Mouse (Mus musculus): ENCODE results near the gene Fndc9. TPM values are rescaled to one million over a fixed set of nuclear protein-coding genes. Genes with fewer than 3 reads are reported as not detected.

Fndc9 gene
- polyA plus RNA-seq, 1 experiment from 2014 or later: not detected

DNA sequence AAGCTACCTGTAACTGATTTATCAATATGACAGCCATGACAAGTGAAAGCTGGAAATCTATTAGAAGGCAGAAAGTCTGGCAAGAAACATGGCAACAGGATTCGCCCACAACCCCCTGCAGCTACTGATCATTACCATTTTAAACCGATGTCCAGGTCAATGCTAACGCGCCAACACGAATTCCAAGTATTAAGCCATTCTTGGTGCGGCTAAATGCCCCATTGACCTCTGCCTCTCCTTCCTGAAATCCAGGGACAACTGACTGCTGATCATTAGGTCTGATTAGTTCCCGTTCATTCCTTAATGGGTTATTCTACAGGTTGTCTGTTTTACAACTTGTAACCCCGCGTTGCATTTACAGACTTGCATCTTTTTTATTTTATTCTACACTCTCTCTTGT is 17.6 kb upstream of the Fndc9 start:
- WGBS (ENCODE audit: missing documents): 99% methylated on average over 9 of the region's 9 CpGs
- Histone ChIP-seq H3K79me2 (ENCODE audit: inconsistent target) (no peaks in the 10 kb centered on the region), H3K4me3 (ENCODE audit: inconsistent target) (no peak overlapping the region), H3K27ac (no peak overlapping the region), H3K36me3 (ENCODE audit: inconsistent target) (peaks cover 35% of the 10 kb centered on the region)

DNA sequence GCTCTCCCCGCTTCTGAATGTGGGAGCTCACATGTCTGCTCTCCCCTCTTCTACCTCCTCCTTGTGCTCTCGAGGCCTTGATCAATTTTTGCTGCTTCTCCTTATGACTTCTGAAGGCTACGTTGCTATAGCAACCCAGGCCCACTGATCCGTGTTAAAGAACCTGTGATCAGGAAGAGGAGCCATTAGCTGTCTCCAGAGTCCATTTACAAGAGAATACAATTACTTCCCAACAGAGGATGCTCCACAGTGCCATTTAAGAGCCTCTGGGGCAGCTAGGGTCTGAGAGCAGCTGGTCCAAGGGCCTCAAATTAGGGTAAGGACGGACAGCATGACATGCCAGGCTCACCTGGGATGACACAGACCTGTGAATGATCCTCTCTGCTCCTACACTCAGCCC is 16.7 kb upstream of the Fndc9 start:
- peaks cover 36% of the 10 kb centered on the region for H3K36me3 ChIP-seq (ENCODE audit: inconsistent target)
- H3K79me2 ChIP-seq (ENCODE audit: inconsistent target): no peaks in the 10 kb centered on the region
- H3K4me3 ChIP-seq (ENCODE audit: inconsistent target): no peak overlapping the region
- 94% methylated on average over 5 of the region's 5 CpGs for WGBS (ENCODE audit: missing documents)
- H3K27ac ChIP-seq: no peak overlapping the region

DNA sequence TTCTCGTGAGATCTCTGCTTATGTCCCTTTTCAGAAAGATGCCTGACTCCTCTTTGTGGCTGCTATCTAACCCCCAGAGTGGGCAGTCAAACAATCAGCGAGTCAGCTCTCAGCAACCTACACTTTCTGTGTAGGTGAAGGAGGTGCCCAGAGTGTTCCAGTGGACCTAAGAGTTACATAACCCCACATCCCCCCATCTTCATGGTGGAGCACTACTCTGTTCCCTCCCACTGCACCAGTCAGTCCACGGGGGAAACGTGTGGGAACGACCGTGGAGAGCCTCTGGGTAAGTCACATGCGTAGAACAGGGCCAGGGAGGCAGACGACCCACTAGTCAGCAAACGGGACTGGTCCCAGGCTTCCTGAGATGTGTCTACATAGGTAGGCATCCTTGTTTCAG is 16.0 kb upstream of the Fndc9 start:
- Histone ChIP-seq H3K27ac (no peak overlapping the region), H3K4me3 (ENCODE audit: inconsistent target) (no peak overlapping the region), H3K79me2 (ENCODE audit: inconsistent target) (no peaks in the 10 kb centered on the region), H3K36me3 (ENCODE audit: inconsistent target) (peaks cover 44% of the 10 kb centered on the region)
- 95% methylated on average over 9 of the region's 9 CpGs for WGBS (ENCODE audit: missing documents)

DNA sequence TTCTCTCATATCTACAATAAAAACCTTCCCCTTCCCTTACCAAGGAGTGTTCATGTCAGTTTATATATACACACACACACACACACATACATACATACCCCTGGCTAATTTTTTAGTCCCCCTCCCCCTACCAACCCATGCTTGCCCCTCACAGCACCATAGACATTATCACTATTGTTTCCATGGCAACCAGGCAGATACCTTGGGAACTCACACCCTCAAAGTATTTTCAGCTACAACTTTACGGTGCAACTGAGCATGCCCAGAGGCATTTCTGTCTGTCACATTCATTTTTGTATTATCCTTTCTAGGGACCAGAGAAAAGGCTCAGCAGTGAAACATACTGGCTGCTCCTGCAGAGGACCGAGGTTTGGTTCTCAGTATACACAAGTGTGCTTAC is 15.1 kb upstream of the Fndc9 start:
- Histone ChIP-seq H3K36me3 (ENCODE audit: inconsistent target) (peaks cover 45% of the 10 kb centered on the region), H3K79me2 (ENCODE audit: inconsistent target) (no peaks in the 10 kb centered on the region), H3K4me3 (ENCODE audit: inconsistent target) (no peak overlapping the region), H3K27ac (no peak overlapping the region)
- 100% methylated on average over 2 of the region's 2 CpGs for WGBS (ENCODE audit: missing documents)

DNA sequence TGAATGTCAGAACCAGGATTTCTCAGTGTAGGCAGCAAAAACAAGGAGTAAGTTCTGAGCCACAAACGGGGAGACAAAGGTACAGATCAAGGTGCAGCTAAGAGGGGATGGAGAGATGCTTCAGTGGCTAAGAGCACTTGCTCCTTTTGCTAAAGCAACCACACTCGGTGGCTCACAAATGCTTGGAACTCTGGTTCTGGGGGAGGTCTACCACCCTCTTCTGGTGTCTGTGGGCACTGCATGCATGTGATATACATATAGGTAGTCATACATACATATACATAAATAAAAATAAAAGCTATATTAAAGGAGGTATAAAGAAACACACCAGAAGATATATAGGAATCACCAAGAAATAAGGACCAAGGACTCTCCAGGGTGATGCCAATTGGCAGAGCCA is 11.8 kb upstream of the Fndc9 start:
- H3K79me2 ChIP-seq (ENCODE audit: inconsistent target): no peaks in the 10 kb centered on the region
- peaks cover 39% of the 10 kb centered on the region for H3K36me3 ChIP-seq (ENCODE audit: inconsistent target)
- no peak overlapping the region for H3K27ac ChIP-seq
- 92% methylated on average over 2 of the region's 2 CpGs for WGBS (ENCODE audit: missing documents)
- no peak overlapping the region for H3K4me3 ChIP-seq (ENCODE audit: inconsistent target)

DNA sequence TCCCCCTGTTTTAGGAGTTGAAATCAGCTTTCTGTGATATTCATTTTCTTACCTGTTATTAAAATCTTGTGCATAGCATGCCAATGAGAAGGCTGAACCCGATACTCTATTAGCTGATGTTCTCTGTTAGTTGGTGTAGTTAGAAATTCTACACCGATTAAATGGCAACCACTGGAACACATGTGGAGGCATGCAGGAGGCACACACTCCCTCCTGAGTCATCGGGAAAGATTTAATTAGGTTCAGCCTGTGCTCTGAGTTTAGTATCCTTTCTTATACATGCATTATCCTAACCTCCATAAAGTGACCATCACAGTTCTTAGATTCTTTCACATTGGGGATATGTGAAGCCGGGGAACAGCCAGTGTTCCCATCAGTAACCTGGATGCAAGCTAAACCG is 10.0 kb upstream of the Fndc9 start:
- peaks cover 37% of the 10 kb centered on the region for H3K36me3 ChIP-seq (ENCODE audit: inconsistent target)
- 92% methylated on average over 5 of the region's 5 CpGs for WGBS (ENCODE audit: missing documents)
- H3K4me3 ChIP-seq (ENCODE audit: inconsistent target): no peak overlapping the region
- H3K27ac ChIP-seq: no peak overlapping the region
- H3K79me2 ChIP-seq (ENCODE audit: inconsistent target): no peaks in the 10 kb centered on the region

DNA sequence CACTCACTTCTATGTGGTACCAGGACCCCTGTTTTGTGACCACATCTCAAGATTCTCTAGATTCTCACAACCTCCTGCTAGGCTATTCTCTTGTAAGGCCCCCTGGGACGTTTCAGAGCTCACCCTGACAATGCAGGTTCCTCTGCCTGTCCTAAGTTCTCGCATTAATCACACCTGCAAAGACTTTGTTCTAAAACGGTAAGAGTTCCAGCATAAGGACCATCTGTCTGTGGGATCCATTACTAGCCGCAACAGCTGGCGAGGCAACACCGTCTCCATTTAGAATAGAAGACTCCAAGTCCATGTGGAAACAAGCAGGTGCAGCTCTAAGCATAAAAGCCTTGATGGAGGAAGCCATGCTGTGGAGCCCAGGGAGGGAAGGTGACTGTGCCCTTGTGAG is 5.1 kb upstream of the Fndc9 start:
- H3K27ac ChIP-seq: no peak overlapping the region
- no peak overlapping the region for H3K4me3 ChIP-seq (ENCODE audit: inconsistent target)
- WGBS (ENCODE audit: missing documents): 92% methylated on average over 6 of the region's 6 CpGs
- peaks cover 7% of the 10 kb centered on the region for H3K36me3 ChIP-seq (ENCODE audit: inconsistent target)
- H3K79me2 ChIP-seq (ENCODE audit: inconsistent target): no peaks in the 10 kb centered on the region

DNA sequence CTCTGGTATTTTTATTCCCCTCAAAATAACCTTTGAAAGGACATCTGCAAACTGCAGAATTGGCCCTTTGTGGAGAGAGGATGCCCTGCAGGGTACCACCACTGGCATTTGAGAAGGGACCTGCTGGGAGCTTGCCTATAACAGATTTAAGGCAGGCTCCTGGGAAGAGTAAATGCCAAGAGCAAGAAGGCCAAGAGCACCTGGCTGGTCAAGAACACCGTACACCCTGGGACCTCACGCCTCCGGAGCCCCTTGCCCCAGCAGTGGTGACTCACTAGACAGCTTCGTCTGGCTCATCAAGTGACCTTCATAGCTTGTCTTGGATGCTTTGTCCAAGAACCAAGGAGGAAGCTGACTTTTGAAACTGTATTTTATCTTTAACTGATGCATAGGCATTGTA is 2.5 kb upstream of the Fndc9 start:
- H3K79me2 ChIP-seq (ENCODE audit: inconsistent target): no peaks in the 10 kb centered on the region
- H3K4me3 ChIP-seq (ENCODE audit: inconsistent target): no peak overlapping the region
- no peak overlapping the region for H3K27ac ChIP-seq
- WGBS (ENCODE audit: missing documents): 91% methylated on average over 4 of the region's 4 CpGs
- H3K36me3 ChIP-seq (ENCODE audit: inconsistent target): peaks cover 26% of the 10 kb centered on the region

DNA sequence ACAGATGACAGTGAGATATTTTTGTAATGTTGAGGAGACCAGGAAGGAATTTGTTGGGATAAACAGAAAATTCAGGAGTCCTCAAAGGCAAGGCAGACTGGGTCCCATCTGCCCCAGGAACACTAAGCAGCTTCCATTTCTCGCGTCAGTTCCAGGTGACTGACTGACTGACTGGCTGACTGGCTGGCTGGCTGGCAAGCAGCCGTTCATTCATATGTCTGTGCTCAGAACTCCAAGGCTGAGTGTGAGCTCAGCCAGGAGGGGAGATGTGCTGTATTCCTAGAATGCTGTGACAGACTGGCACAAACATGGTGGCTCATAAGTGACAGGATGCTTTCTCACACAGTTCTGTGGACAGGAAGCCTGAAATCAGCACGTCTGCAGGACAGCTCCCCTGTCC is 1.4 kb upstream of the Fndc9 start:
- H3K4me3 ChIP-seq (ENCODE audit: inconsistent target): no peak overlapping the region
- WGBS (ENCODE audit: missing documents): 94% methylated on average over 4 of the region's 4 CpGs
- H3K79me2 ChIP-seq (ENCODE audit: inconsistent target): no peaks in the 10 kb centered on the region
- H3K27ac ChIP-seq: no peak overlapping the region
- H3K36me3 ChIP-seq (ENCODE audit: inconsistent target): peaks cover 37% of the 10 kb centered on the region

DNA sequence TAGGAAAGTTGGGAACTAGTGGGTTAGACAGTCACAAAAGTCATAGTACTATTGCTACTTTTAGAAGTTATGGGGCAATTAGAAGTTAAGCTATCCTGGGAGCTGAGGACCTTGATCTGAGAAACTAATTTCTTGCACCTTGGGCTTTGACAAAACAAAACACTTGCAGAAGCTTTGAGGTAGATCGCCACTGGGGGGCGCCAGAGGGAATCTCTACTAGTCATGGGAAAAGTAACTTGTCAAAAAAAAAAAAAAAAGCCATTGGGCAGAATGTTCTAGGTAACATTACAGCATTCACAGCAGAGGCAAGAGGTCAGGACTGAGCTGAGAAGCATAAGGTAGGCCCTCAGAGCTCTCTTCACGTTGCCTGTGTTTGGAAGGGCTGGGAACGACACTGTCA is 1.6 kb downstream of the Fndc9 start:
- WGBS (ENCODE audit: missing documents): 47% methylated on average over 4 of the region's 4 CpGs

DNA sequence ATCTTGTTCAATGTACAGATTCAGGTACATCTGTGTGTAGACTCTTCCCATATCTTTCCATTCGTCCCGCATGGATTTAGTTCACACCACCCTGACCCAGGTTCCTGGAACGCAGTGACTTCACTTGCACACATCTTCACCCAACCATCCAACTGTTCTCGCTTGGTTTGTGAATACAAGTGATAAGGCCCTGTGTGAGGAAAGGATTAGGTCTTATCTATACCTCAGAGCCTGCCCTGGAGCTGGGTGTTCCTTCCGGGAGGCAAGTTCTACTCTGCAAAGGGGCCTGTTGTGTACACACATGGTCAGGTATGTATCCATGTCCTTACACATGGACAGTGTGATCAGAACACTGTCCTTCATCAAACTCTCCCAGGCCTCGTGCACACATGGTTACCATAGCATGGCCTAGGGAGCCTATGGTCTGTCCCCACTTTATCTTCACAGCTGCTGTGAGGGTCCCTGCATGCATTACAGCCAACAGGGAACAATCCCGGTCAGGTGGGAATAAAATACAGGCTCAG is 5.9 kb downstream of the Fndc9 start:
- Histone ChIP-seq H3K79me2 (ENCODE audit: inconsistent target) (no peaks in the 10 kb centered on the region), H3K36me3 (ENCODE audit: inconsistent target) (peaks cover 64% of the 10 kb centered on the region), H3K4me3 (ENCODE audit: inconsistent target) (no peak overlapping the region), H3K27ac (no peak overlapping the region)
- WGBS (ENCODE audit: missing documents): 89% methylated on average over 7 of the region's 7 CpGs

More for the DNA sequence above, 1.6 kb downstream of the Fndc9 start:
- no peaks in the 10 kb centered on the region for H3K79me2 ChIP-seq (ENCODE audit: inconsistent target)
- H3K27ac ChIP-seq: no peak overlapping the region
- no peak overlapping the region for H3K4me3 ChIP-seq (ENCODE audit: inconsistent target)
- peaks cover 61% of the 10 kb centered on the region for H3K36me3 ChIP-seq (ENCODE audit: inconsistent target)

DNA sequence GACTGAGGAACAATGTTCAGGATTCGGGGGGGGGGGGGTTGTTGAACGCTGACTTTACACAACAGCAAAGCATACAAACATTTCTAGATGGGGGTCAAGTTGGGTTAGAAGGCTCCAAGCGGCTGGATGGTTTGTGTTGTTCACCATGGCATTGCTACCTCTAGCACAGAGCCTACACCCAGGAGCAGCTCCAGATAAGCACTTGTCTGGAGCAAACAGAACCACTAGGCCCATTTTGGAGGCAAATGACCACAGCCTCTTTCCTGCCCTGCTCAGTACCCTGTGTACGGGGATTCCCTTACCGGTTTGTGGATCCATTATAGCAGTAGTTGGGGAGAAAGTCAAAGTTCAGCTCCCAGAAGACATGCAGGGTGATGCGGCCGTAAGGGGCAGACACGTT is 6.7 kb downstream of the Fndc9 start:
- WGBS (ENCODE audit: missing documents): 98% methylated on average over 7 of the region's 8 CpGs
- Histone ChIP-seq H3K4me3 (ENCODE audit: inconsistent target) (no peak overlapping the region), H3K27ac (no peak overlapping the region), H3K79me2 (ENCODE audit: inconsistent target) (no peaks in the 10 kb centered on the region), H3K36me3 (ENCODE audit: inconsistent target) (peaks cover 70% of the 10 kb centered on the region)

DNA sequence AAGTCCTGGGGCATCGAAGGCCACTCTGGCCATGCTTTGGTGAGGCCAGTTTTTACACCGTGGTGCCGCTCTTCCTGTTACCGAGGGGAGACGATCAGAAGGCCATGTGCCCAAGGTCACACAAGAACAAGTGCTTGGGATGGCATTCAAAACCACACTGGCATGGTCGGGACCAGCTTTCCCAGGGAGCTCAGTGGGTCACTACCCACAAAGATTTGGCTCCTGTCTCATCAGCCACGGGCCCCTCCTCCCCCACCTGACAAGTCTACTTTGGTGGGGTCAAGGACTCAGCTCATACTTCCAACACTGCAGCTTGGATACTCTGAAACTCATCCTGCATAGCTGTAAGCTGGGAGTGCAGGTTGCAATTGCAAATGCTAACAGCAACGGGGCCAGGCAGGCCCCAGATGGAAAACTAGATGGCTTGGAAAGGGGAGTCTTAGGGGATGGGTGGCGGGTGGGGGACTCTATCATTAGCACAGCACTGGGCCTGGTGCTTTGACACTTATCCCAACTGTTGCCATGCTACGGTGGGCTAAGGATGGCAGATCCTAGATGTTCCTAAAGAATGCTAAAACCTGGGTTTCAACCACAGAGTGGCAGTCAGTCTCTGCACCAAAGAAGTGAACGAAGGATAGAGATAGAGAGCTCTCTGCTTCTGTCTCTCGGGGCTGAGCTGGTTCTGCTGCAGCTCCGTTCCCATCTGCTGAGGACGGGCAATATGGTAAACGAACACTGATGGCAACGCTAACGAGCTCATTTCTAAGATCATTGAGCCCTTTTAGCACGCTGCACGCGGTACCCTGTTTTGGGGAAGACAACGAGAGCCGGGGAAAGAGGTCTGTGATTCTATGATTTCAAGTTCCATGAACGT is 9.6 kb downstream of the Fndc9 start:
- no peak overlapping the region for H3K27ac ChIP-seq
- H3K79me2 ChIP-seq (ENCODE audit: inconsistent target): no peaks in the 10 kb centered on the region
- H3K36me3 ChIP-seq (ENCODE audit: inconsistent target): peaks cover 72% of the 10 kb centered on the region
- 96% methylated on average over 23 of the region's 23 CpGs for WGBS (ENCODE audit: missing documents)
- H3K4me3 ChIP-seq (ENCODE audit: inconsistent target): no peak overlapping the region

DNA sequence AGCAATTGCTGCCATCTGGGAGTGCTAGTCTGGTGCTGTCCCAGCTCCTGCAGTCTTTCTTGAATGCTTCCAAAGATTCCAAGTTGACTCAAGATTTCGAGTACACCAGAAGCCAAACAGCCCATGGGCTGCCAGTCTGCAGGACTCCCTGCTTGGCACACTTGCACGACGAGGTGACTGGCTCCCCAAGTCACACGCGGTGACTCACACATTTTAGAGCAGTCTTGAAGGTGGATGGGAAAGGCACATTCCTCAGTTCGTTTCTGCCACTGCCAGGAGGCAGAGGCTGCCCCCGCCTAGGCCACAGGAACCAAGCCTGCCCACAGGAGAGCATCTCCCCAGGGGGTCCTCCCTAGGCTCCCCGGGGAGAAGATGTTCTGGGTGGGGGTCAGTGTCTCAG is 10.6 kb downstream of the Fndc9 start:
- H3K27ac ChIP-seq: no peak overlapping the region
- 95% methylated on average over 8 of the region's 8 CpGs for WGBS (ENCODE audit: missing documents)
- peaks cover 75% of the 10 kb centered on the region for H3K36me3 ChIP-seq (ENCODE audit: inconsistent target)
- H3K4me3 ChIP-seq (ENCODE audit: inconsistent target): no peak overlapping the region
- H3K79me2 ChIP-seq (ENCODE audit: inconsistent target): no peaks in the 10 kb centered on the region

DNA sequence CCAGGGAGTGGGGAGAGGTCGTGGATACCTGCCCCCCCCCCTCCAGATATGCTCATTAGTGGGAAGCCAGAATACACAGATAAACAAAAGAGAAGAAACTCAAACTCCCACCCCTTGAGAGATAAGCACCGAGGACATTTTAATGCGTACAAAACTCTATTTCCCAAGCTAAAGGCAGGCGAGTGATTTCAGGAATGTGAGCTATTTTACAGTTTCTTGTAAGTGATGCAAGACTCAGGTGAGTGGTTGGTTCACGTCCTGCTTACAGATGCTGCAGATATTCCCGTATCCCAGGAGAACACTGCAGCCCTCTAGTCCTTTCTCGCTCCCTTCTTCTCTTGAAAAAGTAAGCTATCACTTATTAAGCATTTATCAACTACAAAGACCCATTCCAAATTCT is 11.1 kb downstream of the Fndc9 start:
- H3K36me3 ChIP-seq (ENCODE audit: inconsistent target): peaks cover 75% of the 10 kb centered on the region
- H3K4me3 ChIP-seq (ENCODE audit: inconsistent target): no peak overlapping the region
- H3K79me2 ChIP-seq (ENCODE audit: inconsistent target): no peaks in the 10 kb centered on the region
- H3K27ac ChIP-seq: no peak overlapping the region
- 93% methylated on average over 5 of the region's 7 CpGs for WGBS (ENCODE audit: missing documents)
